Mouse (Mus musculus) spleen, adult 2 months (tissue): Measurements from ENCODE around the gene Dhps. TPM values are rescaled to one million over a fixed set of nuclear protein-coding genes. Genes with fewer than 3 reads are reported as not detected.

Experiments used
- DNase-seq, 2 experiments: peaks; one replicate each; pipeline versions ENCODE4 v3.0.0 to v3.0.0-alpha.2; 2012 to 2021; ENCODE audit warnings: low spot score in 2 of 2, low read depth in 1 of 2
- H3K27ac ChIP-seq: fragments of 200-500 bp; 2 replicates; pipeline ENCODE4 v1.5.1; 2012; ENCODE audit warnings: low read length, inconsistent platforms; ENCODE audit not compliant: insufficient read depth
- H3K27me3 ChIP-seq: fragments of 200-500 bp; 2 replicates; pipeline ENCODE4 v1.6.1; 2012; ENCODE audit warnings: mild to moderate bottlenecking, moderate library complexity, low read length, inconsistent platforms; ENCODE audit not compliant: control insufficient read depth, insufficient read depth
- H3K36me3 ChIP-seq: fragments of 200-500 bp; 2 replicates; pipeline ENCODE4 v1.6.1; 2012; ENCODE audit warnings: mild to moderate bottlenecking, low read length, inconsistent platforms; ENCODE audit not compliant: control insufficient read depth, insufficient read depth
- H3K4me1 ChIP-seq: fragments of 200-500 bp; 2 replicates; pipeline ENCODE4 v1.6.1; 2011; ENCODE audit warnings: inconsistent platforms; ENCODE audit not compliant: control insufficient read depth, insufficient read depth, insufficient read length
- H3K4me3 ChIP-seq: fragments of 200-500 bp; 2 replicates; pipeline ENCODE4 v1.5.1; 2011; ENCODE audit warnings: mild to moderate bottlenecking, inconsistent platforms; ENCODE audit not compliant: insufficient read depth, insufficient read length; ENCODE audit errors: extremely low read depth
- CTCF ChIP-seq: fragments of 200-500 bp; IDR thresholded peaks from 2 replicates; pipeline ENCODE4 v1.5.1; 2011; ENCODE audit warnings: mild to moderate bottlenecking, inconsistent platforms; ENCODE audit not compliant: insufficient read depth, insufficient read length, insufficient replicate concordance; ENCODE audit errors: extremely low read depth
- POLR2A ChIP-seq: fragments of 200-500 bp; IDR thresholded peaks from 2 replicates; pipeline ENCODE4 v1.6.1; 2011; ENCODE audit warnings: low read depth, low read length, inconsistent platforms
- WGBS: fragments of 180-500 bp; shearing (Covaris S2); methylation state at CpG from one replicate; pipeline ENCODE4 v1.1.7; 2018; 5-methylcytosine and 5-hydroxymethylcytosine counted together
- polyA plus RNA-seq: library from polyadenylated mRNA; depleted of rRNA; stranded (reverse); fragments of >200 nt; gene quantifications from 2 replicates; pipeline ENCODE4 v1.2.3, GENCODE M21; 2012

Dhps gene
- polyA plus RNA-seq, 1 experiment = 40.6 TPM

- peak; percentile 87 to 93 for DNase-seq
- no peaks in the 10 kb centered on the region for H3K27me3 ChIP-seq
- peak within 1 kb of the TSS; percentile 92 for H3K27ac ChIP-seq
- peak within 1 kb of the TSS; percentile 88 for H3K4me3 ChIP-seq
- TF ChIP-seq POLR2A (no peak), CTCF (no peak)
- peaks cover 8% of the 10 kb centered on the region; the same call in 1 of the 2 replicates for H3K4me1 ChIP-seq
- WGBS = under 1% methylated on average over 57 of the region's 59 CpGs
- peaks cover 11% of the 10 kb centered on the region for H3K36me3 ChIP-seq
Observed at GRCm38 (mm10) chr8:85036718-85037365, 34.7 kb upstream of the Dhps start, which contains the start of gene Tnpo2. Gene Tnpo2, plus strand, starts transcription at chr8:85036915.

GRCm38 (mm10) chr8:85037366-85037680, 34.2 kb upstream of the Dhps start:
- peak overlapping the region; percentile 21; the same call in 1 of the 2 replicates for H3K27ac ChIP-seq
- WGBS = 2% methylated on average over 14 of the region's 14 CpGs

GRCm38 (mm10) chr8:85037681-85038531, 33.7 kb upstream of the Dhps start:
- TF ChIP-seq POLR2A = no peak
- no peak for TF ChIP-seq CTCF
- under 1% methylated on average over 57 of the region's 57 CpGs for WGBS
- peak in 1 of 2 experiments; percentile 50 for DNase-seq
- peak overlapping the region; percentile 55 for H3K27ac ChIP-seq
- peaks cover 8% of the 10 kb centered on the region; the same call in 1 of the 2 replicates for H3K4me1 ChIP-seq
- peaks cover 7% of the 10 kb centered on the region for H3K36me3 ChIP-seq
- no peaks in the 10 kb centered on the region for H3K27me3 ChIP-seq
- peak overlapping the region; percentile 88 for H3K4me3 ChIP-seq

More at GRCm38 (mm10) chr8:85037366-85037680, 34.2 kb upstream of the Dhps start:
- Histone ChIP-seq H3K36me3 (peaks cover 11% of the 10 kb centered on the region), H3K4me1 (peaks cover 8% of the 10 kb centered on the region; the same call in 1 of the 2 replicates), H3K27me3 (no peaks in the 10 kb centered on the region), H3K4me3 (peak overlapping the region; percentile 88)
- TF ChIP-seq CTCF (no peak), POLR2A (no peak)
- DNase-seq = no peak

- H3K27ac ChIP-seq = no peak overlapping the region
- 0 out of 2 replicates have a peak, but pooled peaks cover under 1% of the 10 kb centered on the region for H3K4me1 ChIP-seq
- peaks cover 35% of the 10 kb centered on the region for H3K36me3 ChIP-seq
- no peaks in the 10 kb centered on the region for H3K27me3 ChIP-seq
- no peak for TF ChIP-seq CTCF
- no peak for TF ChIP-seq POLR2A
- H3K4me3 ChIP-seq = no peak overlapping the region
- WGBS = 95% methylated on average over 6 of the region's 6 CpGs
- DNase-seq = no peak
Observed at GRCm38 (mm10) chr8:85043619-85044018, 27.9 kb upstream of the Dhps start.

- 86% methylated on average over 7 of the region's 7 CpGs for WGBS
- Histone ChIP-seq H3K4me1 (peaks cover 2% of the 10 kb centered on the region), H3K27me3 (no peaks in the 10 kb centered on the region), H3K4me3 (no peak overlapping the region), H3K36me3 (peaks cover 29% of the 10 kb centered on the region), H3K27ac (no peak overlapping the region)
- no peak for TF ChIP-seq CTCF
- no peak for TF ChIP-seq POLR2A
- no peak for DNase-seq
Observed at GRCm38 (mm10) chr8:85057367-85057766, 14.2 kb upstream of the Dhps start.

- TF ChIP-seq CTCF (no peak), POLR2A (no peak)
- H3K4me1 ChIP-seq = peaks cover 2% of the 10 kb centered on the region
- DNase-seq = peak; percentile 85 to 87
- peak within 1 kb of the TSS; percentile 94 for H3K4me3 ChIP-seq
- H3K36me3 ChIP-seq = peaks cover 6% of the 10 kb centered on the region; the same call in 1 of the 2 replicates
- H3K27me3 ChIP-seq = no peaks in the 10 kb centered on the region
- H3K27ac ChIP-seq = no peak within 1 kb of the TSS
- under 1% methylated on average over 53 of the region's 53 CpGs for WGBS
Observed at GRCm38 (mm10) chr8:85059879-85060616, 11.5 kb upstream of the Dhps start, which contains the start of gene Fbxw9. Gene Fbxw9, plus strand, starts transcription at chr8:85060055.
